Mouse (Mus musculus) urinary bladder, postnatal 36 days (tissue): ENCODE data around the gene Dazap1.

ENCODE experiments used
- DNase-seq, 2 experiments: peaks; one replicate each; pipeline ENCODE4 v3.0.0; 2022; ENCODE audit warnings: low spot score in 2 of 2, mixed read lengths in 1 of 2

Dazap1 gene

GRCm38 (mm10) chr10:80248971-80249640, 12.2 kb upstream of the Dazap1 start, which contains the start of gene Ndufs7:
Ndufs7 (plus strand) TSS chr10:80249121.
- peak; percentile 95 for DNase-seq

- no peak for DNase-seq
These were observed 11.2 kb upstream of the Dazap1 start for GRCm38 (mm10) chr10:80250059-80250458.

- DNase-seq = no peak
These were observed 10.7 kb upstream of the Dazap1 start for GRCm38 (mm10) chr10:80250573-80250972.

DNA sequence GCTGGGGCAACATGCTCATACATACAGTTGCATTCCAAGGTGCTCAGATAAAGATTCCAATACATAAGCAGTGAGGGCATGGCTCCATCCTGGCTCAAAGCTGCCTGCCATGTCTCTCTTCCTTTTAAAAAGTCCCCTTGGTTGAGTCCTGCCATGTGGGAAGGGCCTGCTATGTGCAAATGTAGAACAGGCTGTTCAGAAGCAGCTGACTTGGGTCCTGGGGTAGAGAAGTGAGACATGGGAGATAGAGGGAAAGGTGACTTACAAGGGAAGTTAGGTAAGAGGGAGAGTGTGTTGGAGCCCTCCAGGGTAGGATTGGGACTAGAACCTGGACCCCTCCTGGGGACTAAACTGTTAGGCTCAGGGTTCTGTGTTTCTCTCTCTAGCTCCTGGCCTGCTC, 9.3 kb upstream of the Dazap1 start:
- DNase-seq = no peak

GRCm38 (mm10) chr10:80252493-80253274, 8.6 kb upstream of the Dazap1 start:
- DNase-seq = no peak

- no peak for DNase-seq
These were observed 7.7 kb upstream of the Dazap1 start for GRCm38 (mm10) chr10:80253551-80253950.

DNA sequence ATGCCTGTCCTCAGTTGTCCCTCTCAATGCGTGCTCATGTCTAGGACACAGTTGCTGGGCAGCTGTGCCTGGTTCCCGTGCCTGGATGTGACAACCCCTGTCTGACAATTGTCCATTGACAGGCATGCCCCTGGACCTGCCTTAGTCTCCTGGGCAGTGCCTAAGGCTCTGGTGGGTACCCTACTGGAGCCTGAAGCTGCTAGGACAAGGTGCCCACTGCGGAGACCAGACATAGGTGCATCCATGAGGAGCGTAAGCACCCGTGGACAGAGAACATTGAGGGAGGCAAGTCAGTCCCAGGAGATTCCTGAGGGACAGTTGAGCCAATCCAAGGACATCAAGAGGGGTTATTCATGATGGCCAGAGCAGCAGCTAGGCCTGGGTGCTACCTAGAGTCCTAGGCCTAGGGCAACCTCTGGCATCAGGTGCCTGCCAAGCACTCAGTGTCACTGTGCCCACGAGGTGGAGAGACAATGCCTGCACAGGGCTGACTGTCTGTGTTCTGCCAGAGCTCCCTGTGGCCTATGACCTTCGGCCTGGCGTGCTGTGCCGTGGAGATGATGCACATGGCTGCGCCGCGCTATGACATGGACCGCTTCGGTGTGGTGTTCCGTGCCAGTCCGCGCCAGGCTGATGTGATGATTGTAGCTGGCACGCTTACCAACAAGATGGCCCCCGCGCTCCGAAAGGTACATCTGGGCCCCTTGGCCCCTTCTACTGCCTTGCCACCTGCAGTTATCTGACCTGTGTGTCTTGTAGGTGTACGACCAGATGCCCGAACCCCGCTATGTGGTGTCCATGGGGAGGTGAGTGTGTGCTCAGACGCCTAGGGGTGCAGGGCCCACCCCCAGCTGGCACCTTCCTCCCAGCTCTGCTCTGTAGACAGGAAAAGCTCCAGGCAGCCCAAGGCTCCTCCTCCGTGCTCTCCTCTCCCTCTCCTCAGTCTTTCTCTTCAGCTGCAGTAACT, 6.7 kb upstream of the Dazap1 start:
- no peak for DNase-seq

DNA sequence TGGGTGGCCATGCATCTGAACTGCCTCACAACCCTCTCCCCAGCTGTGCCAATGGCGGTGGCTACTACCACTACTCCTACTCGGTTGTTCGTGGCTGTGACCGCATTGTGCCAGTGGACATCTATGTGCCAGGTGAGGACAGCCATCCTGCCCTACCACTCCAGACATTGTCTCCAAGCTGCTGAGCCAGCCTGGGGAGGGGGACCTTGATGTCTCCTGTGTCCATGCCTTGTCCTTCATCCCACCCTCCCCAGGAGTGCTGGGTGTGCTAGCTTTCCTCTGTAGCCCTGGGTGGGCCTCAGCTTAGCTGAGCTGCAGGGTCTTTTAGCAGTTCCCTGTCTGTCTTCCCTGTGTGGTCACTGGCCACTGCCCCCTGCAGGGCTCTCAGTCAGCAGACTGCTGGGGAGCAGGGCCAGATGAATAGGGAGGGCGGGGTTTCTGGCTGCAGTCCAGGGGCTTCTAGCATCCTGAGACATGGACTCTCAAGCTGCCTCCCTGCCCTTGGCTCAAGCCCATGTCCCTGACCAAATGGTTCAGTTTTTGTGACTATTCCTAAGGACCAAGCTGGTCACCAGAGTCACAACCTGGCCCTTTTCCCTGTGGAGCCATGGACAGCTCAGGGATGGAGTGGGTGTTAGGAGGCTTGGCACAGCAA, 5.3 kb upstream of the Dazap1 start:
- no peak for DNase-seq

GRCm38 (mm10) chr10:80257936-80258335, 3.4 kb upstream of the Dazap1 start:
- no peak for DNase-seq

DNA sequence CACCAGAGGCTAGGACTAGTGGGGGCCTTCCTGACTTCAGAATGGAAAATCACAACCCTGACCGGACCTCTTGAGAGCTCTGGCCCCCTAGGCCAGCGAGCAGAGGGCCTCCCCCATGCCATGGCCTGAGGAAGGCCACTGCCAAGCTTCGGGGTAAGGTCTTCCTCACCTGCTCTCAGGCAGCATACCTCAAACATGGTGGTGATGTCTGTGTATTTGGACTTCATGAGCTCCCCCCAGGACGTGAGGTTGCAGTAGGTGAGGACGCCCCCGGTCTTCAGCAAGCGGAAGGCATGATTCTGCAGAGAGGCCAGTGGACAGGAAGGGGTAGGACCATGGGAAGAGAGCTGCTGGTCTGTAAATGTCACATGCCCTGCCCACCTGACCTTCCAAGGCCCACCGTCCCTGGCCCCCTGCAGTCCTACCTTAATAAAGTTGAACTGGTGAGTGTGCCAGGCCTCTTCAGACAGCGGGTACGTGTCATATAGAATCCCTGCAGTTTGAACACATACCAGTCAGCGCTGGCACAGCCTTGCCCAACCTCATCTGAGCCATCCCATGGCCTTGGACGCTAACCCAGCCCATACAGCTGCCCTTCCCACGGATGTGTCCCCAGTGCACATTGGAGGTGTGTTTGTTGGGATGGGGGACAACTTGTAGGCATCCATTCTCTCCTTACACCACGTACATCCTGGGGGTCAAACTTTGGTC, 2.4 kb upstream of the Dazap1 start:
- DNase-seq = no peak

DNA sequence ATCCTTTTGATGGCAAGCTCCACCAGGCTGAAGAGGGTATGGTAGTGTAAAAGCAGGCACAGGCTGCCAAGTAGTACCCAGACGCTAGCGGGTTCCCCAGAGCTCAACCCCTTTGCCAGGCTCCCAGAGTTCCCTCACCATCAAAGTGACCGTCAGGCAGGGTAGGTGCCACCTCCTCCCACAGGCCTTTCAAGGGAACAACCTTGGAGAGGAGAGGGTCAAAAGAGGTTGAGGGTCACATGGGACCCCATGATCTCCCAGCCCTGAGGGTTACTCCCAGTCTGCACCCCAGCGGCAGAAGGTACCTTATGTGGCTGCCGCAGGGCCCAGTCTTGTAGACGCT, 1.9 kb upstream of the Dazap1 start:
- no peak for DNase-seq

DNA sequence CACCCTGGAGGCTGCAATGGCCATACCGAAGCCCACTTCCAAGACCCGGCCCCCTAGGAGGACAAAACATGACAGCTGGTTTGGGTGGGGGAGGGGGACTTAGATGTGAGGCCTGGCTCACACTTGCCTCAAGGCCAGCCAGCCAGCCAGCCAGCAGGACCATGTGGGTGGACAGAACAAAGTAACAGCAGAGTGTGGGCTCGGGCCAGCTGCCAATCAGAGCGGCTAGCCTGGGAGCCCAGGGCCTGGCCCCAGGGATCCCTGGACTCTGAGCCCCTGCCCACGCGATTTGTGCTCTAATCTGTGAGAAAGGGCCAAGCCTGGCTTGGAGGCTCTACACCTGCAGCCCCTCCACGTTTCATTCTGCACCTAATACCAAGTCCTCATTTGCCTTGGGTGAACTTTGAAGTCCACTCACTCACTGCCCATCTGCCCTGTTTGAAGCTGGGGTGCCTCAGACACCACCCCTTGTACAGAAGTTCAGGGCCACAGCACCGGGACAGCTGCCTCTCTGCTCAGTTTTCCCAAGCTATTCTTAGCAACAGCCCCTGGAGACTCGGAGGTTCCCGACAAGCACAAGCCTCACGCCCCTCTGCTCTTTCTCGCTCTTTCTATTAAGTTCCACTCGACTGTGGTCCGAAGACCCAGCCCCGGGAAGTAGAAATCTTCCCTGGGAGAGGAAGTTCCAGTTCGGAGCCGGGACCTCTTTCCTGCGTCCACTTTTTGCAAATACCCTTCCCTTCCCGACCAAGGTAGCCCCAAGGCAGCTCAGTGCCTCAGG, 1.2 kb upstream of the Dazap1 start:
- DNase-seq = no peak

GRCm38 (mm10) chr10:80261585-80261968, 291 bp downstream of the Dazap1 start:
- peak; percentile 97 to 98 for DNase-seq

DNA sequence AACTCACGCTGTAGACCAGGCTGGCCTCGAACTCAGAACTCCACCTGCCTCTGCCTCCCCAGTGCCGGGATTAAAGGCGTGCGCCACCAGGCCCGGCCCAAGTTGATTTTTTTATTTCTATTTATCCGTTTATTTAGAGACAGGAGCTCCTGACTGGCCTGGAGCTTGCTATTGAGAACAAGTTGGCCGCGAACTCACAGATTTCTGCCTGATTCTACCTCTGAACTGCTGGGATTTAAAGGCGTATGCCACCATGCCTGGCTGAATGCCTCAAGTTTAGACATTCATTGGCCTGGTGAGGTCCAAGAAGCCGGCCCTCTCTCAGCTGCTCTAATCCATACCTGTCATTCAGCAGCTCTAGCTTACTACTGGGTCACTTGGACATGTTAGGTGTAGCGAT, 883 bp downstream of the Dazap1 start:
- no peak for DNase-seq

- no peak for DNase-seq
These were observed 1.6 kb downstream of the Dazap1 start for GRCm38 (mm10) chr10:80262776-80263365.

DNA sequence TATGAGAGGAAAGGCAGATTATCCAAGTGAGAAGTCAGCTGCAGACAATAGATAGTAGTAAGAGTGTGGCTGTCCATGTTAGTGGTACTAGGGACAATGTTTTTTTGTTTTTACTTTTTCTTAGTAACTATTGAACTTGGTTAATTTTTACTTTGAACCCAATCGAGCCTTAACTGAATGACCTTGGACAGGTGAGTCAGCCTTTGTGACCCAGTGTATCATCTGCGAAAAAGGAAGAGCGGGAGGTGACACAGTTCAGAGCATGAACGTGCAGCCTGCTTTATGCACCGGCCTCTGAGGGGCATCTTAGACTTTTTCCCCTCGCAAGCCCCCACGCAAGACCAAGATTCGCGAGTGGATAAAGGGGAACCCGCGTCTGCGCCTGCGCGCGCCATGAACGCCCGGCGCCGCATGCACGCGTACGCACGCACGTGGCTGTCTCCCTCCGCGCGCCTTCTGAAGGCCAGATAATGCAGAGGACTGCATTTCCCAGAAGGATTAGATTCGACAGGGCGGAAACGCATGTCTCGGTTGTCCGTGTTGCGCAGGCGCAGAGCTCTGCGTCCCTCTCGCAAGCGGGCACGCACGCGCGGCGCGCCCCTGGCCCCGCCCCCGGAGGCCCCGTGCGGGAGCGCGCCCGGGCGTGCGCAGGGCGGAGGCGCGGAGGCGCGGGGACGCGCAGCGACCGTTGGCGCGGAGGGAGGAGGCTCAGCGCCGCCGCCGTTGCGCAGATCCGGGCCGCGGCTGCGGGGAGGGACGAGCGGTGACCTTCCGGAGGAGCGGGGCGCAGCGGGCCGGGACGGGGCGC, 3.3 kb downstream of the Dazap1 start:
- peak; percentile 96 to 98 for DNase-seq

- DNase-seq = no peak
These were observed 3.8 kb downstream of the Dazap1 start for GRCm38 (mm10) chr10:80265149-80265486.

GRCm38 (mm10) chr10:80270099-80270498, 8.8 kb downstream of the Dazap1 start:
- DNase-seq = no peak

DNA sequence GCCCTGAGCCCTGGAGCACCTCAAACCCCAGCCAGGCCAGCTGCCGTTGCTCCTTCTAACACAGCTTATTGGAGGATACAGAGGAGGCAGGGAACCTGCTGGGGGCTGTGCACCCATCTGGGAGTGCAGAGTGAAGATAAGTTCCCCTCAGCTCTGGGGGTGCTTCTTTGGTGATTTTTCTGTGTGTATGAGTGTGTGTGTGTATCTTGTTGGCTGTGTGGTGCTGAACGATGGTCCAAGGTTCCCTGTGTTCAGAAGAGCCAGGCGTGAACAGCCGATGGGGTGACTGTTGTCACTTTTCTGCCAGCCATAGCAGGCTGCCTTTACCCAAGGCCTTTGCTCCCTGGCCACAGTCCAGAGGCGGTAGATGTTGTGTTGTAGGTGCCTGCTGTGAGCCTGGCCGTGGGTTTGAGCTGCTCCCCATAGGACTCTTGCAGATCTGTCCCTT, 9.5 kb downstream of the Dazap1 start:
- no peak for DNase-seq
